Mouse (Mus musculus): ENCODE measurements around the gene Zfp606. TPM values are rescaled to one million over a fixed set of nuclear protein-coding genes. Genes with fewer than 3 reads are reported as not detected.

Zfp606 gene
- 18.6 and 20.7 TPM in 2 replicates for polyA plus RNA-seq (2014; fragmentation: Nextera tagmentation; extraction: Ambion mirVana)

DNA sequence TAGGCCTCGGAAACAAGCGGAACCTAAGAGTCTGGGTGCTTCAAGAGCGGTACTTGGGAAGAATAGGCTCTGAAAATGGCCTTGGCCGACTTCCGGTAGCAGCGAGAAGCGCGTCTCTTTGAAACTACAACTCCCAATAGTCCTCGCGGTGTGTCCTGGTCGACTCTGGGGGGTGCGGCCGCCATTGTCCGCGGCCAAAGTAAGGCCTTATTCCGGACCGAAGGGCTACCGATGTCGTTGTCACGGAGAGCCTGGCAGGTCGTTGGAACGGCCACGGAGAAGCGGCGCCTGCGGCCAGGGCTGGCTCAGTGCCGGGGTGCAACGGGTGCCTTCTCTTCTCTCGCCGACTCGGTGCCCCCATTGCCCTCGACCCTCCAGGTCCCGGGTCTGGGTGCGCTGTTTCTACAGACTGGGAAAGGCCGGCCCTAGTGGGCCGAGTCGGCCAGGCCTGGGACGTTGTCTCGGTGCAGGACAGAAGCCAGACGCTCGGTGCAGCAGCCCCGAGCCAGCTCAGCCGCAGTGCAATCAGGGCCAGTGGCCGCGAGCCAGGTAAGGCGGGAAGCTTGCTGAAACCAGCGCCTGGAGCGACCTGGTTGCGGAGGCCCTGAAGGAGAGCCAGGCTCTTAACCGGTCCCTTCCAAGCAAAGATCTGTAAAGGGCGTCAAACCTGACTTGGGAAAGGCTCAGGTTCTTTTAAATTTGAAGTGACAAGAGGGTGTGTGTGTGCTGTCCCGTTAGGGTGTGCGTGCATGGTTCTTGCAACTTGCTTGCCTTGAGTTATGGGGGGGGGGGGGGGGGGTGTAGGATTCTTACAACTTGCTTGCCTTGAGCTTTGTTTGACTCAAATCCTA lies at the start of gene Zfp606:
Zfp606 (plus strand) TSS at position 136 of the 851 bp plus-strand sequence.
- under 1% methylated on average over 53 of the region's 53 CpGs for WGBS (ENCODE audit: insufficient replicate concordance)
- Histone ChIP-seq H3K4me2 (peak within 1 kb of the TSS; percentile 77), H3K4me1 (ENCODE audit: control insufficient read depth, insufficient read depth, low read length) (no peaks in the 10 kb centered on the region), H3K27me3 (ENCODE audit: control insufficient read depth, insufficient read depth, low read length) (no peaks in the 10 kb centered on the region), H3K36me3 (ENCODE audit: control insufficient read depth, insufficient read depth, low read length) (peaks cover 26% of the 10 kb centered on the region), H3K9ac (ENCODE audit: low read depth, low read length) (peak within 1 kb of the TSS; percentile 99), H3K9me3 (replicated peaks; ENCODE audit: control insufficient read depth, low read length) (0 out of 2 replicates have a peak, but pooled peaks cover 2% of the 10 kb centered on the region), H3K4me3 (ENCODE audit: low read depth, low read length) (peak within 1 kb of the TSS; percentile 94), H3K27ac (ENCODE audit: low read depth, low read length) (peak within 1 kb of the TSS; percentile 89)
- peak; percentile 96 for ATAC-seq (replicated peaks; ENCODE audit: insufficient number of reproducible peaks, low FRiP score, low TSS enrichment)

DNA sequence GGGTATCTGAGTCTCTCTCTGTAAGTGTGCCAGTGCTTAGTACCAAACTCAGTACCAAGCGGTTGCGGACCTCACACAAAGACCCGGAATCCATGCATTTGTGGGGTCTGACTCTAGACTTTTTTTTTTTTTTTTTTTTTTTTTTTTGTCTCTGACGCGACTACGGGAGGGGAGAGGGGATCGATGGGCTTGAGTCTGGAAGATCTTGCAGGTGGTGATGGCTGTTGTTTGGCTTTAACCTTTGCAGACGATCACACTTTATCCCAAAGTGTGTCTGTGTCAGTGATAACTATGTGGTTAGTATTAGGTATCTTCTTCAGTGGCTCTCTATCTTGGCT lies 885 bp downstream of the Zfp606 start:
- Histone ChIP-seq H3K36me3 (ENCODE audit: control insufficient read depth, insufficient read depth, low read length) (peaks cover 32% of the 10 kb centered on the region), H3K4me1 (ENCODE audit: control insufficient read depth, insufficient read depth, low read length) (no peaks in the 10 kb centered on the region), H3K27ac (ENCODE audit: low read depth, low read length) (no peak overlapping the region), H3K4me3 (ENCODE audit: low read depth, low read length) (peak overlapping the region; percentile 94), H3K4me2 (peak overlapping the region; percentile 77), H3K27me3 (ENCODE audit: control insufficient read depth, insufficient read depth, low read length) (no peaks in the 10 kb centered on the region), H3K9ac (ENCODE audit: low read depth, low read length) (peak overlapping the region; percentile 99), H3K9me3 (replicated peaks; ENCODE audit: control insufficient read depth, low read length) (0 out of 2 replicates have a peak, but pooled peaks cover 5% of the 10 kb centered on the region)
- ATAC-seq (replicated peaks; ENCODE audit: insufficient number of reproducible peaks, low FRiP score, low TSS enrichment): no peak
- under 1% methylated on average over 8 of the region's 8 CpGs for WGBS (ENCODE audit: insufficient replicate concordance)

DNA sequence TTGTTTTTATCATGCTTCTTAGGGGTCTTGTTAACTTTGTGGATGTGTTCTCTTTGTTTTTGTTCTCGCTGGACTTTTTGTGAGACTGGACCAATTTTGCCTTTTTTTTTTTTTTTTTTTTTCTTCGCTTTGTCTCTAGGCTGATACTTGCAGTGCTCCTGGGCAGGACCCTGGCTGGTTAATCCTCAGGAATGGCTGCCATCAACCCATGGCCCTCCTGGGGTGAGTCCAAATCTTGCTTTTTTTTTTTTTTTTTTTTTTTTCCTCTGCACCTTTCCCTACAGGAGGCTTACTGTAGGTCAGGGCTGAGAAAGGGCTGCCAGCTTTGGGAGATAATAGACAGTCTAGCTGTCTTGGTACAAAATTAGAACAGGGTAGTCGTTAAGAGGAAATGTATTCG lies 1.4 kb downstream of the Zfp606 start:
- H3K27ac ChIP-seq (ENCODE audit: low read depth, low read length): no peak overlapping the region
- peaks cover 37% of the 10 kb centered on the region for H3K36me3 ChIP-seq (ENCODE audit: control insufficient read depth, insufficient read depth, low read length)
- H3K27me3 ChIP-seq (ENCODE audit: control insufficient read depth, insufficient read depth, low read length): no peaks in the 10 kb centered on the region
- 74% methylated on average over 4 of the region's 4 CpGs for WGBS (ENCODE audit: insufficient replicate concordance)
- H3K4me2 ChIP-seq: peak overlapping the region; percentile 77
- H3K4me3 ChIP-seq (ENCODE audit: low read depth, low read length): peak overlapping the region; percentile 94
- peak overlapping the region; percentile 99; the same call in 1 of the 2 replicates for H3K9ac ChIP-seq (ENCODE audit: low read depth, low read length)
- ATAC-seq (replicated peaks; ENCODE audit: insufficient number of reproducible peaks, low FRiP score, low TSS enrichment): no peak
- no peaks in the 10 kb centered on the region for H3K4me1 ChIP-seq (ENCODE audit: control insufficient read depth, insufficient read depth, low read length)
- H3K9me3 ChIP-seq (replicated peaks; ENCODE audit: control insufficient read depth, low read length): 0 out of 2 replicates have a peak, but pooled peaks cover 5% of the 10 kb centered on the region

DNA sequence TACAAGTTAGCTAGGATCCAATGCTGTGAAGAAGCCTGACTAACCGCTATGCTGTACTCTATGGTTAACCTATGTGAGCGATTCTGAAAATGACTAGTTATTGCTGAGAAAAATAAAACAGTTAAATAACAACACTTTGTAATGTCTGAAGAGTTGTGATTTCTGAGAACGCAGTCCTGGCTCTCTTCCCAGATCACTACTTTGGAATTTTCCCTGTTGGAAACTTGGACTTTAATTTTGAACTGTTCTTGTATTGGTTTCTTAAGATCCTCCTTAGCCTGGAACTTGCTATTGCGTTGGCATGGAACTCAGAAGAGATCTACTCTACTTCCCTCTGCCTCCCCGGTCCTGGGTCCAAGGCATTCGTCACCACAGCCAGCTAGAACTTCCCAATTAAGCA lies 5.7 kb downstream of the Zfp606 start:
- Histone ChIP-seq H3K36me3 (ENCODE audit: control insufficient read depth, insufficient read depth, low read length) (peaks cover 79% of the 10 kb centered on the region), H3K4me2 (no peak overlapping the region), H3K4me1 (ENCODE audit: control insufficient read depth, insufficient read depth, low read length) (no peaks in the 10 kb centered on the region), H3K9me3 (replicated peaks; ENCODE audit: control insufficient read depth, low read length) (peaks cover 18% of the 10 kb centered on the region), H3K27me3 (ENCODE audit: control insufficient read depth, insufficient read depth, low read length) (no peaks in the 10 kb centered on the region), H3K27ac (ENCODE audit: low read depth, low read length) (no peak overlapping the region), H3K9ac (ENCODE audit: low read depth, low read length) (no peak overlapping the region), H3K4me3 (ENCODE audit: low read depth, low read length) (no peak overlapping the region)
- no peak for ATAC-seq (replicated peaks; ENCODE audit: insufficient number of reproducible peaks, low FRiP score, low TSS enrichment)
- 95% methylated on average over 6 of the region's 6 CpGs for WGBS (ENCODE audit: insufficient replicate concordance)

DNA sequence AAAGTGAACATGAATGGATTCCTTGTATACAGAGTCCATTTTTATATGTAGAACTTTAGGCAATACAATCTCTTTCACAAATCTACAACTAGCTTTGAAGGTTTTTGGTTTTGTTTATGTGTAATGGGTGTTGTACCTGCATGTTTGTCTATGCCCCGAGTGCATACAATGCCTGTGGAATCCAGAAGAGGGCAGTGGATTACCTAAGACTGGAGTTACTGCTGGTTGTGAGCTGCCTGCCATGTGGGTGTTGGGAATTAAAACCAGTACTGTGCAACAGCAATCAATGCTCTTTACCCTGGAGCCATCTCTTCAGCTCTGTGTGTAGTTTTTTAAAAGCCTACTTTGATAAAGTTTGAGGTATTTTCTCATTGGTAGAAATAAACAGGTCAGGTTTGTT lies 7.9 kb downstream of the Zfp606 start:
- WGBS (ENCODE audit: insufficient replicate concordance): 100% methylated on average over 1 of the region's 1 CpGs
- Histone ChIP-seq H3K4me1 (ENCODE audit: control insufficient read depth, insufficient read depth, low read length) (no peaks in the 10 kb centered on the region), H3K9me3 (replicated peaks; ENCODE audit: control insufficient read depth, low read length) (peaks cover 28% of the 10 kb centered on the region)

DNA sequence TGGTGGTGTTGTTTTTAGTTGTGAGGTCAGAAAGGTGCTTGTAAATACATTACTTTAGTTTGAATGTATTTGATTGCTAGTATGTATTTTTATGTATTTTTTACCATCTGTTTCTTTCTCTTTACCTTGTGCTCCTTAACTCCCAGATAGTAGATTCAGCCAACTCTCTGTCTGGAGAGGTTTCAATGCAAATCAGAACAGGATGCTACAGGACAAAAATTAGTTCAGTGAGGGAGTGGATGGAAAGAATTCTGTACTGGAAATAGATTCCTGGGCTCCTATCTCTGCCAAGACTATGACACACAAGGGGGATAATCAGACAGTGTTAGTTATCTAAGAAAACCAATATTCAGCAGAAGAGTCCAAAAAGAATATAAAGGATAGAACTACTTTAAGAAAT lies 8.6 kb downstream of the Zfp606 start:
- peaks cover 34% of the 10 kb centered on the region for H3K9me3 ChIP-seq (replicated peaks; ENCODE audit: control insufficient read depth, low read length)
- H3K4me3 ChIP-seq (ENCODE audit: low read depth, low read length): no peak overlapping the region
- no peak overlapping the region for H3K27ac ChIP-seq (ENCODE audit: low read depth, low read length)
- no peaks in the 10 kb centered on the region for H3K27me3 ChIP-seq (ENCODE audit: control insufficient read depth, insufficient read depth, low read length)
- no peak for ATAC-seq (replicated peaks; ENCODE audit: insufficient number of reproducible peaks, low FRiP score, low TSS enrichment)
- H3K4me1 ChIP-seq (ENCODE audit: control insufficient read depth, insufficient read depth, low read length): no peaks in the 10 kb centered on the region
- no peak overlapping the region for H3K4me2 ChIP-seq
- peaks cover 91% of the 10 kb centered on the region for H3K36me3 ChIP-seq (ENCODE audit: control insufficient read depth, insufficient read depth, low read length)
- no peak overlapping the region for H3K9ac ChIP-seq (ENCODE audit: low read depth, low read length)

More for the DNA sequence above, 7.9 kb downstream of the Zfp606 start:
- H3K4me2 ChIP-seq: no peak overlapping the region
- H3K36me3 ChIP-seq (ENCODE audit: control insufficient read depth, insufficient read depth, low read length): peaks cover 91% of the 10 kb centered on the region
- H3K27ac ChIP-seq (ENCODE audit: low read depth, low read length): no peak overlapping the region
- H3K27me3 ChIP-seq (ENCODE audit: control insufficient read depth, insufficient read depth, low read length): no peaks in the 10 kb centered on the region
- H3K4me3 ChIP-seq (ENCODE audit: low read depth, low read length): no peak overlapping the region
- no peak overlapping the region for H3K9ac ChIP-seq (ENCODE audit: low read depth, low read length)
- no peak for ATAC-seq (replicated peaks; ENCODE audit: insufficient number of reproducible peaks, low FRiP score, low TSS enrichment)

DNA sequence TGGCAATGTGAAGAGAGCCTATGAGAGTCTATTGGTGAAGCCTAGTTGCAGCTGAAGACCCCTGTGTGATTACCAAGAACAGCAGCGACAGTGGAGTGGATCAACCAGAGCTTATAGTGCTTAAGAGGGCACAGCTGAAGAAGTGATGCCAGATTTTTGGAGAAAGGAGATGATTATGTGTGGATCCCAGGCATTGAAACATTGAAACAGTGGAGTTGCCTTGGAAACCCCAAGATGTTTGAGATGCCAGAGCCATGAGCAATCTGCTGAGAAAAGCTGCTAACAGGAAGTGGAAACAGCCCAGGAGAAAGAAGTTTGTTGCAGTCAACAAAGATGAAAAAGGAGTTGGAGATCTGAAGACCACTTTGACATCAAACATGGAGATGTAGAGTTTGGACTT lies 32.8 kb downstream of the Zfp606 start:
- H3K4me2 ChIP-seq: no peak overlapping the region
- no peaks in the 10 kb centered on the region for H3K36me3 ChIP-seq (ENCODE audit: control insufficient read depth, insufficient read depth, low read length)
- 55% methylated on average over 1 of the region's 1 CpGs for WGBS (ENCODE audit: insufficient replicate concordance)

DNA sequence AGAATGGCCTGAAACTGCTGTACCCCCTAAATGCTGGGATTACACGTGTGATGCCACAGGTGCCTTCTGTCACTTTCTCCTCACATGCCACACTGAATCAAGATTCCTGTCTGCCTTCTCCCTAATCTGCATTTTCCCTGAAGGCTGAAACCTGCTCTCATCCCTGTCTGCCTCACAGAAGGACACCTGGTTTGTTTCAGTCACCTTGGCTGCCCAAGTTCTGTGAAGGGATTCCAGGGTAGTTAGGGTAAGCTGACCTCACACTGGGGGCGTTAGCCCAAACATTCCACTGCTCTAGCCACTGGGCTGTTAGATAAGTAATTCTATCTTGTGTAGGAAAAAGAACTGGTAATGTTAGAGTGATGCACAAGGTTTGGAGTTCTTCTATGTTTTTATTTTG lies 34.1 kb downstream of the Zfp606 start, which contains the start of gene 2900092C05Rik:
2900092C05Rik (plus strand) TSS at position 301 of the 400 bp plus-strand sequence.
- H3K9ac ChIP-seq (ENCODE audit: low read depth, low read length): no peak within 1 kb of the TSS
- H3K4me1 ChIP-seq (ENCODE audit: control insufficient read depth, insufficient read depth, low read length): no peaks in the 10 kb centered on the region
- peaks cover 12% of the 10 kb centered on the region; the same call in 1 of the 2 replicates for H3K9me3 ChIP-seq (replicated peaks; ENCODE audit: control insufficient read depth, low read length)
- H3K4me3 ChIP-seq (ENCODE audit: low read depth, low read length): no peak within 1 kb of the TSS
- H3K4me2 ChIP-seq: no peak within 1 kb of the TSS
- ATAC-seq (replicated peaks; ENCODE audit: insufficient number of reproducible peaks, low FRiP score, low TSS enrichment): no peak
- no peaks in the 10 kb centered on the region for H3K36me3 ChIP-seq (ENCODE audit: control insufficient read depth, insufficient read depth, low read length)
- H3K27ac ChIP-seq (ENCODE audit: low read depth, low read length): no peak within 1 kb of the TSS
- no peaks in the 10 kb centered on the region for H3K27me3 ChIP-seq (ENCODE audit: control insufficient read depth, insufficient read depth, low read length)
- 56% methylated on average over 2 of the region's 2 CpGs for WGBS (ENCODE audit: insufficient replicate concordance)

More for the DNA sequence above, 32.8 kb downstream of the Zfp606 start:
- Histone ChIP-seq H3K4me1 (ENCODE audit: control insufficient read depth, insufficient read depth, low read length) (no peaks in the 10 kb centered on the region), H3K9ac (ENCODE audit: low read depth, low read length) (no peak overlapping the region), H3K27ac (ENCODE audit: low read depth, low read length) (no peak overlapping the region), H3K27me3 (ENCODE audit: control insufficient read depth, insufficient read depth, low read length) (no peaks in the 10 kb centered on the region), H3K4me3 (ENCODE audit: low read depth, low read length) (no peak overlapping the region), H3K9me3 (replicated peaks; ENCODE audit: control insufficient read depth, low read length) (peaks cover 12% of the 10 kb centered on the region; the same call in 1 of the 2 replicates)
- no peak for ATAC-seq (replicated peaks; ENCODE audit: insufficient number of reproducible peaks, low FRiP score, low TSS enrichment)

All from heart, embryonic 11.5 days (tissue).